Mouse (Mus musculus): ENCODE data around the gene Rundc3a.

- TF ChIP-seq CTCF (IDR thresholded peaks at IDR 0.05; ENCODE audit: insufficient read depth, low read length) (no peak), POLR2A (IDR thresholded peaks at IDR 0.05; ENCODE audit: borderline replicate concordance, extremely low read depth, low read depth, low read length) (no peak)
Observed at GRCm38 (mm10) chr11:102356190-102356589, 37.0 kb upstream of the Rundc3a start.

Measured in lung, adult 2 months (tissue).